Mouse (Mus musculus) ovary, postnatal 36 days (tissue): ENCODE results near the gene 9930111J21Rik2.
"Not testable (repeated sequence)": the region's sequence is repeated elsewhere in the genome, so short reads cannot be mapped to it uniquely, and the experiment has no call there.

Experiments
- DNase-seq: peaks from one replicate; pipeline ENCODE4 v3.0.0; 2022; ENCODE audit warnings: low spot score, mixed read lengths

9930111J21Rik2 gene

GRCm38 (mm10) chr11:49051093-49051891, at the start of gene 9930111J21Rik2:
Gene 9930111J21Rik2, minus strand, starts transcription at chr11:49051242.
- not testable (repeated sequence) for DNase-seq

GRCm38 (mm10) chr11:49100409-49100808, 49.4 kb upstream of the 9930111J21Rik2 start:
- DNase-seq = no peak

DNA sequence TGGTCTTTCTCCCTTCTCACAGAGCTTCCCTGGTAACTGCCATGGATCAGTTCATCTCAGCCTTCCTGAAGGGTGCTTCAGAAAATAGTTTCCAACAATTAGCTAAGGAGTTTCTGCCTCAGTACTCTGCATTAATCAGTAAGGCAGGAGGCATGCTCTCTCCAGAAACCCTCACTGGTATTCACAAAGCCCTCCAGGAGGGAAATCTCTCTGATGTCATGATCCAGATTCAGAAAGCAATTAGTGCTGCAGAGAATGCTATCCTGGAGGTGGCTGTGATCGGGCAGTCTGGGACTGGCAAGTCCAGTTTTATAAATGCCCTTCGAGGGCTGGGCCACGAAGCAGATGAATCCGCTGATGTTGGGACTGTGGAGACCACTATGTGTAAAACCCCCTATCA, 44.3 kb upstream of the 9930111J21Rik2 start:
- no peak for DNase-seq

GRCm38 (mm10) chr11:49093861-49094660, 43.0 kb upstream of the 9930111J21Rik2 start:
- DNase-seq = no peak

- DNase-seq = no peak
Measured at GRCm38 (mm10) chr11:49092786-49093185, 41.7 kb upstream of the 9930111J21Rik2 start.

- DNase-seq = no peak
Measured at GRCm38 (mm10) chr11:49092053-49092586, 41.1 kb upstream of the 9930111J21Rik2 start.

DNA sequence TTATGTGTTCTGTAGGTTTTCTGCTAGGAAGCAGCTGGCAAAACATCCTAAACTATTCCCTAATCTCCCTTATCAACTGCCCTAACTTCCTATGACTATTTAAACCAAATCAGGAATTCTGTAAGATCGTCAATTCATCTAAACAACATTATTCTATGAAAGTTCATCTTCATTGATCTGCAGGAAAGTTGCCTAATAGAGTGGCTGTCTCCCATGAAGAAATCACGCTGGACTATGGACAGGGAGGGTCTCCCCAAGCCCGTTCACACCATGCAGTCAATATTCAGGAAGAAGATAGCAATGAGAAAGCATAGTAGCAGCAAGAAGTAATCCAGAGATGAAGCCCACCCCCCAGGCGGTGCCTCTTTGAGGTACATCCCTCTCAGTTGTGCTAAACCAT, 40.1 kb upstream of the 9930111J21Rik2 start:
- DNase-seq = no peak

- no peak for DNase-seq
Measured at GRCm38 (mm10) chr11:49090551-49090950, 39.5 kb upstream of the 9930111J21Rik2 start.

DNA sequence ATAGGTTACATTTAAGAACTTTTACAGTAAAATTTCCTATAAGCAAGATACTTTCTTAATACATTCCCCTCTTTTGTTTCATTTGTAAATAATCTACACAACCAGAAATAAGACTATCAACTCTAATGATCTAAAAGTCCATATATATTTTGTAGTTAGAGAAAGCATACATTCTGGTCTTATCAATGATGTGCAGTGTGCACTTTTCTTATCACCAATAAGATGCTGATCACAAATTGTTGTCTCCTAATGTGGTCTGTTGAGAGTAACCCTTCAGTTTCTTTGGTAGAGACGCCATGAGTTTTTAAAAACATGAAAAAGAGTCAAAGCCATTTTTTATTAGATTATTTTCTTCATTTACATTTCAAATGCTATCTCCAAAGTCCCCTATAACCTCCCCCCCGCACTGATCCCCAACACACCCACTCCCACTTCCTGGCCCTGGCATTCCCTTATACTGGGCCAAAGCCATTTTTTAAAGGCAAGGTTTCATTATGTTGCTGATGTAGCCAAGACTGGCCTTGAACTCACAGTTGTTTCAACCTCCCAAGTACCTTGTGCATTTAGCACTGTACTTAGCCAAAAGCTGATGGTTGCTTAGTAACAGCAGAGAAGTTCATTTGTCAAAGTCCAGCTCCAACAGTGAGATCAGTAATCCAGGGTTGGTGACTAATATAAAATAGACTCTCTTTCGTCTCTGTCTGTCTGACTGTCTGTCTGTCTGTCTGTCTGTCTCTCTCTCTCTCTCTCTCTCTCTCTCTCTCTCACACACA, 38.9 kb upstream of the 9930111J21Rik2 start:
- DNase-seq = no peak

GRCm38 (mm10) chr11:49088990-49089652, 38.1 kb upstream of the 9930111J21Rik2 start:
- no peak for DNase-seq

DNA sequence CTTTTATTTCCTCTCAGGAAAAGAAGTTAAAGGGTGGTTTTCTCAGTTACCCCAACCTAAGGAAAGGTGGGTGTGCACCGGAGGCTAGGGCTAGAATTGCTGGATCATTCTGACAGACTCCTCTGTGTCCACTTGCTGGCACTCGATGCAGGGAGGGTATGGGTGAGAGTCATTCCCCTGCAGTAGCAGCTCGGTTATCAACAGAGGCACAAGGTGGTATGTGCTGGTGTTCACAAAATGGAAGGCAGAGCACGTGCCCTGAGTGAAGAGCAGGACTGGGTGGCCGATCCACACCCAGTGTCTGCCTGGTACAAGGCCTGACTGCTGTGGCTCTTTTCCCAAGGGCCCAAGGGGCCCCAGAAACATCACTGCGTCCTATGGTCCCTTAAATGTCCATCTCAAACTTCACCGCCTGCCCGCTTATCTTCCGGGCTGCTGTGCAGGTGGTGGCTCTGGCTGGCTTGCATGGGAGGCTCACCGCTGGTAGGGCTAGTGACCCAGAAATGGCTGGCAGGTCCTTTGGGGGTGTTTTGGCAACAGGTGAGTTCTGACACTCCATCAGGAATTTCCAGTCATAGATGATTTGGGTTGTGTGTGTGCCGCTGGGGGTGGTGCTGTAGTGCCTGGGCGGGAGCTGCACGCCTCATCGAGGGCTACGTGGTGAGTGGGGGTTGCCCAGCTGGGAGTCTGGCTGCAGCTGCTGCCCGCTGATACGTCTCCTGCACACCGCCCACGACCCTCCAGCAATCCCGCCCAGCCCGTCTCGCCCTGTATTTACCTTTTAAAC, 37.0 kb upstream of the 9930111J21Rik2 start:
- peak; percentile 48 for DNase-seq

DNA sequence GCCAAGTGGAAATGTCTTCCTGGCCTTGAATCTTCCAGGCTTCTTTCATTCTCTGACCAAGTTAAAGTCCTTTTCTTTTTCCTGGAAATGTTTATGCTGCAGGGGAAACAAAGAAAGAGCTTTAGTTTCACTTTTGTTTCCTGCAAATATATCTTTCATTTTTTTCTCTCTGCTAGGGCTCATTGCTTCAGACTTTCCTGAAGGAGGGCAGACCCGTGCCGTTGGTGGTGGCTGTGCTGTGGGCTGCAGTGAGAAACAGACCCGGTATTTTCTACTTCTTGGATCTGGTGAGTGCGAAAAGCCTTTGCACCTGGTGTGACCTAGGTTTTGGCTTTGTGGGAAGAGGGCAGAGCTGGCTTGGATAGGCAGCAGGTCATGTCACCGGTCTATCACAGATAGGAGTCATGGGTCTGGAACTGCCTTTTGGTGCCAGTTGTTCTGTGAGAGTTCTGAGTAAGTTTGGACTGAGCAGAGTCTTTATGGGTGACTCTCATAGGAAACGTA, 35.9 kb upstream of the 9930111J21Rik2 start:
- peak; percentile 12 for DNase-seq

DNA sequence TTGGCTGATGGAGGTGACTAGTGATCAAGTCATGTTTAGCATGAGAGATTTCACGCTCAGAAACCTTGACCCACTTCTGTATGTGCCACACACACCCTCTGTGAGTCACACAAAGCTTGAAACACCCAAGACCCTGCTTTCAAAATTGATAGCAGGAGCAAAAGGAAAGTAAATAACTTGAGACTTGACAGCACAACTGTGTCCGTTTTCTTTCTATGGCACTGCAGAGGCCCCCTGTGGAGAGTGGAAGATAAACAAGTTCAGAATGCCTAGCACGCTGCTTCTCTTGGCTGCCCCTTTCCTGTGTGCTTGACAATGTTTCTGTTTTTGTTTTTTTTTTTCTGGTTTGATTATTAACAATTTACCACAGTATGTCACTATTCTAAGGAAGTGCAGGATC, 33.8 kb upstream of the 9930111J21Rik2 start:
- no peak for DNase-seq

GRCm38 (mm10) chr11:49084385-49084784, 33.3 kb upstream of the 9930111J21Rik2 start:
- DNase-seq = no peak

- DNase-seq = no peak
Measured at GRCm38 (mm10) chr11:49083808-49084207, 32.8 kb upstream of the 9930111J21Rik2 start.

- no peak for DNase-seq
Measured at GRCm38 (mm10) chr11:49083146-49083545, 32.1 kb upstream of the 9930111J21Rik2 start.

- no peak for DNase-seq
Measured at GRCm38 (mm10) chr11:49081886-49082285, 30.8 kb upstream of the 9930111J21Rik2 start.

GRCm38 (mm10) chr11:49081356-49081755, 30.3 kb upstream of the 9930111J21Rik2 start:
- no peak for DNase-seq

GRCm38 (mm10) chr11:49080636-49081035, 29.6 kb upstream of the 9930111J21Rik2 start:
- DNase-seq = no peak

- DNase-seq = no peak
Measured at GRCm38 (mm10) chr11:49078719-49079118, 27.7 kb upstream of the 9930111J21Rik2 start.
